Mouse (Mus musculus): Measurements from ENCODE around the gene Snta1. TPM values are rescaled to one million over a fixed set of nuclear protein-coding genes. Genes with fewer than 3 reads are reported as not detected.
"Not testable (repeated sequence)": the region's sequence is repeated elsewhere in the genome, so short reads cannot be mapped to it uniquely, and the experiment has no call there.

Gene Snta1
- polyA plus RNA-seq, 1 experiment from 2014 or later = 12.3 TPM

GRCm38 (mm10) chr2:154367510-154367909 lies 40.4 kb downstream of the Snta1 start:
- Histone ChIP-seq H3K4me1 (ENCODE audit: control insufficient read depth, insufficient read depth, low read length) (peaks cover 3% of the 10 kb centered on the region; the same call in 1 of the 2 replicates), H3K9ac (ENCODE audit: low read depth, low read length) (no peak overlapping the region), H3K4me2 (ENCODE audit: low read length) (no peak overlapping the region), H3K27me3 (ENCODE audit: control insufficient read depth, insufficient read depth, low read depth, low read length) (no peaks in the 10 kb centered on the region), H3K4me3 (ENCODE audit: low read depth, low read length) (no peak overlapping the region), H3K27ac (ENCODE audit: low read length) (no peak overlapping the region), H3K36me3 (ENCODE audit: control insufficient read depth, insufficient read depth, low read length) (peaks cover 13% of the 10 kb centered on the region), H3K9me3 (replicated peaks; ENCODE audit: control insufficient read depth, low read length, poor library complexity, severe bottlenecking) (no peaks in the 10 kb centered on the region)
- 93% methylated on average over 1 of the region's 1 CpGs for WGBS
- no peak for ATAC-seq

- H3K9ac ChIP-seq (ENCODE audit: low read depth, low read length) = peak overlapping the region; percentile 38; the same call in 1 of the 2 replicates
- not testable (repeated sequence) for H3K4me1 ChIP-seq (ENCODE audit: control insufficient read depth, insufficient read depth, low read length); H3K36me3 ChIP-seq (ENCODE audit: control insufficient read depth, insufficient read depth, low read length); ATAC-seq; H3K9me3 ChIP-seq (replicated peaks; ENCODE audit: control insufficient read depth, low read length, poor library complexity, severe bottlenecking); H3K27me3 ChIP-seq (ENCODE audit: control insufficient read depth, insufficient read depth, low read depth, low read length)
- peak overlapping the region; percentile 33 for H3K4me3 ChIP-seq (ENCODE audit: low read depth, low read length)
- peak overlapping the region; percentile 41 for H3K4me2 ChIP-seq (ENCODE audit: low read length)
- 0 out of 2 replicates have a peak overlapping the region, but pooled peaks have one; percentile 53 for H3K27ac ChIP-seq (ENCODE audit: low read length)
- WGBS = 76% methylated on average over 14 of the region's 19 CpGs
These were observed 53.9 kb downstream of the Snta1 start for GRCm38 (mm10) chr2:154354000-154354425.

- WGBS = 91% methylated on average over 3 of the region's 3 CpGs
- ATAC-seq = no peak
- no peak overlapping the region for H3K4me2 ChIP-seq (ENCODE audit: low read length)
- H3K27ac ChIP-seq (ENCODE audit: low read length) = no peak overlapping the region
- H3K27me3 ChIP-seq (ENCODE audit: control insufficient read depth, insufficient read depth, low read depth, low read length) = no peaks in the 10 kb centered on the region
- no peak overlapping the region for H3K9ac ChIP-seq (ENCODE audit: low read depth, low read length)
- H3K4me1 ChIP-seq (ENCODE audit: control insufficient read depth, insufficient read depth, low read length) = no peaks in the 10 kb centered on the region
- H3K4me3 ChIP-seq (ENCODE audit: low read depth, low read length) = no peak overlapping the region
- H3K9me3 ChIP-seq (replicated peaks; ENCODE audit: control insufficient read depth, low read length, poor library complexity, severe bottlenecking) = no peaks in the 10 kb centered on the region
- H3K36me3 ChIP-seq (ENCODE audit: control insufficient read depth, insufficient read depth, low read length) = peaks cover 19% of the 10 kb centered on the region
These were observed 59.7 kb downstream of the Snta1 start for GRCm38 (mm10) chr2:154348152-154348551.

GRCm38 (mm10) chr2:154339356-154339755 lies 68.5 kb downstream of the Snta1 start:
- no peaks in the 10 kb centered on the region for H3K4me1 ChIP-seq (ENCODE audit: control insufficient read depth, insufficient read depth, low read length)

GRCm38 (mm10) chr2:154338161-154338560 lies 69.7 kb downstream of the Snta1 start:
- H3K27me3 ChIP-seq (ENCODE audit: control insufficient read depth, insufficient read depth, low read depth, low read length) = no peaks in the 10 kb centered on the region
- H3K4me1 ChIP-seq (ENCODE audit: control insufficient read depth, insufficient read depth, low read length) = no peaks in the 10 kb centered on the region
- H3K4me3 ChIP-seq (ENCODE audit: low read depth, low read length) = no peak overlapping the region
- H3K9ac ChIP-seq (ENCODE audit: low read depth, low read length) = no peak overlapping the region
- no peaks in the 10 kb centered on the region for H3K9me3 ChIP-seq (replicated peaks; ENCODE audit: control insufficient read depth, low read length, poor library complexity, severe bottlenecking)
- H3K4me2 ChIP-seq (ENCODE audit: low read length) = no peak overlapping the region
- no peak for ATAC-seq
- H3K36me3 ChIP-seq (ENCODE audit: control insufficient read depth, insufficient read depth, low read length) = peaks cover 12% of the 10 kb centered on the region; the same call in 1 of the 2 replicates
- no peak overlapping the region for H3K27ac ChIP-seq (ENCODE audit: low read length)
- WGBS = 90% methylated on average over 1 of the region's 1 CpGs

More at GRCm38 (mm10) chr2:154339356-154339755, 68.5 kb downstream of the Snta1 start:
- Histone ChIP-seq H3K9me3 (replicated peaks; ENCODE audit: control insufficient read depth, low read length, poor library complexity, severe bottlenecking) (no peaks in the 10 kb centered on the region), H3K27me3 (ENCODE audit: control insufficient read depth, insufficient read depth, low read depth, low read length) (no peaks in the 10 kb centered on the region), H3K4me2 (ENCODE audit: low read length) (no peak overlapping the region), H3K9ac (ENCODE audit: low read depth, low read length) (no peak overlapping the region), H3K4me3 (ENCODE audit: low read depth, low read length) (no peak overlapping the region), H3K36me3 (ENCODE audit: control insufficient read depth, insufficient read depth, low read length) (peaks cover 12% of the 10 kb centered on the region; the same call in 1 of the 2 replicates), H3K27ac (ENCODE audit: low read length) (no peak overlapping the region)
- WGBS = 66% methylated on average over 2 of the region's 2 CpGs
- ATAC-seq = no peak

GRCm38 (mm10) chr2:154335572-154335971 lies 72.3 kb downstream of the Snta1 start:
- peaks cover 6% of the 10 kb centered on the region; the same call in 1 of the 2 replicates for H3K36me3 ChIP-seq (ENCODE audit: control insufficient read depth, insufficient read depth, low read length)
- no peaks in the 10 kb centered on the region for H3K27me3 ChIP-seq (ENCODE audit: control insufficient read depth, insufficient read depth, low read depth, low read length)
- H3K9me3 ChIP-seq (replicated peaks; ENCODE audit: control insufficient read depth, low read length, poor library complexity, severe bottlenecking) = no peaks in the 10 kb centered on the region
- H3K27ac ChIP-seq (ENCODE audit: low read length) = no peak overlapping the region
- no peak overlapping the region for H3K4me3 ChIP-seq (ENCODE audit: low read depth, low read length)
- H3K4me2 ChIP-seq (ENCODE audit: low read length) = no peak overlapping the region
- no peak for ATAC-seq
- no peaks in the 10 kb centered on the region for H3K4me1 ChIP-seq (ENCODE audit: control insufficient read depth, insufficient read depth, low read length)
- 65% methylated on average over 4 of the region's 4 CpGs for WGBS
- no peak overlapping the region for H3K9ac ChIP-seq (ENCODE audit: low read depth, low read length)

- Histone ChIP-seq H3K36me3 (ENCODE audit: control insufficient read depth, insufficient read depth, low read length) (no peaks in the 10 kb centered on the region), H3K9me3 (replicated peaks; ENCODE audit: control insufficient read depth, low read length, poor library complexity, severe bottlenecking) (no peaks in the 10 kb centered on the region), H3K4me3 (ENCODE audit: low read depth, low read length) (no peak overlapping the region), H3K4me2 (ENCODE audit: low read length) (no peak overlapping the region), H3K9ac (ENCODE audit: low read depth, low read length) (no peak overlapping the region), H3K27me3 (ENCODE audit: control insufficient read depth, insufficient read depth, low read depth, low read length) (no peaks in the 10 kb centered on the region), H3K4me1 (ENCODE audit: control insufficient read depth, insufficient read depth, low read length) (no peaks in the 10 kb centered on the region), H3K27ac (ENCODE audit: low read length) (no peak overlapping the region)
- ATAC-seq = no peak
- WGBS = 86% methylated on average over 3 of the region's 3 CpGs
These were observed 81.0 kb downstream of the Snta1 start for GRCm38 (mm10) chr2:154326852-154327251.

Other genes with a start within 250 kb of the Snta1 start
- not detected in 2 replicates for gene Bpifa5, start 245.5 kb downstream of the Snta1 start, polyA plus RNA-seq (2015; fragmentation: Nextera tagmentation; extraction: Ambion mirVana)
- gene Bpifb1, start 217.3 kb downstream of the Snta1 start, polyA plus RNA-seq (2015; fragmentation: Nextera tagmentation; extraction: Ambion mirVana) = 0.88 and 1.0 TPM in 2 replicates
- 0.25 and 0.36 TPM in 2 replicates for gene Bpifb5, start 184.4 kb downstream of the Snta1 start, polyA plus RNA-seq (2015; fragmentation: Nextera tagmentation; extraction: Ambion mirVana)
- not detected in 2 replicates for gene Bpifb9a, start 150.2 kb downstream of the Snta1 start, polyA plus RNA-seq (2015; fragmentation: Nextera tagmentation; extraction: Ambion mirVana)
- gene Bpifb9b, start 100.9 kb downstream of the Snta1 start, polyA plus RNA-seq (2015; fragmentation: Nextera tagmentation; extraction: Ambion mirVana) = not detected in 2 replicates
- 12.2 and 16.3 TPM in 2 replicates for gene Cdk5rap1, start 35.1 kb downstream of the Snta1 start, polyA plus RNA-seq (2015; fragmentation: Nextera tagmentation; extraction: Ambion mirVana)
- 50.2 and 53.1 TPM in 2 replicates for gene Cbfa2t2, start 28.4 kb upstream of the Snta1 start, polyA plus RNA-seq (2015; fragmentation: Nextera tagmentation; extraction: Ambion mirVana)
- gene 1700003F12Rik, start 139.0 kb upstream of the Snta1 start, polyA plus RNA-seq (2015; fragmentation: Nextera tagmentation; extraction: Ambion mirVana) = 1.9 and 2.3 TPM in 2 replicates
- gene Actl10, start 143.7 kb upstream of the Snta1 start, polyA plus RNA-seq (2015; fragmentation: Nextera tagmentation; extraction: Ambion mirVana) = 0.19 and 0.44 TPM in 2 replicates
- gene Necab3, start 150.8 kb upstream of the Snta1 start, polyA plus RNA-seq (2015; fragmentation: Nextera tagmentation; extraction: Ambion mirVana) = 18.5 and 19.9 TPM in 2 replicates
- 3.2 and 4.2 TPM in 2 replicates for gene E2f1, start 161.8 kb upstream of the Snta1 start, polyA plus RNA-seq (2015; fragmentation: Nextera tagmentation; extraction: Ambion mirVana)
- 14.1 and 15.9 TPM in 2 replicates for gene Pxmp4, start 195.6 kb upstream of the Snta1 start, polyA plus RNA-seq (2015; fragmentation: Nextera tagmentation; extraction: Ambion mirVana)
- gene Zfp341, start 205.2 kb upstream of the Snta1 start, polyA plus RNA-seq (2015; fragmentation: Nextera tagmentation; extraction: Ambion mirVana) = 2.3 TPM in 2 replicates
- gene 4930519P11Rik, start 205.3 kb upstream of the Snta1 start, polyA plus RNA-seq (2015; fragmentation: Nextera tagmentation; extraction: Ambion mirVana) = 0.41 and 0.63 TPM in 2 replicates
- gene Chmp4b, start 243.6 kb upstream of the Snta1 start, polyA plus RNA-seq (2015; fragmentation: Nextera tagmentation; extraction: Ambion mirVana) = 22.1 and 24.2 TPM in 2 replicates

All from midbrain, embryonic 16.5 days (tissue).